Mouse (Mus musculus): Measurements from ENCODE around the gene Ptpdc1. TPM values are rescaled to one million over a fixed set of nuclear protein-coding genes. Genes with fewer than 3 reads are reported as not detected.
A peak's percentile ranks its signal among the peaks of the same experiment; 100 is the strongest.

Ptpdc1 gene
- 4.1 and 4.2 TPM in 2 replicates for polyA plus RNA-seq (2015; fragmentation: Nextera tagmentation; extraction: Ambion mirVana)

DNA sequence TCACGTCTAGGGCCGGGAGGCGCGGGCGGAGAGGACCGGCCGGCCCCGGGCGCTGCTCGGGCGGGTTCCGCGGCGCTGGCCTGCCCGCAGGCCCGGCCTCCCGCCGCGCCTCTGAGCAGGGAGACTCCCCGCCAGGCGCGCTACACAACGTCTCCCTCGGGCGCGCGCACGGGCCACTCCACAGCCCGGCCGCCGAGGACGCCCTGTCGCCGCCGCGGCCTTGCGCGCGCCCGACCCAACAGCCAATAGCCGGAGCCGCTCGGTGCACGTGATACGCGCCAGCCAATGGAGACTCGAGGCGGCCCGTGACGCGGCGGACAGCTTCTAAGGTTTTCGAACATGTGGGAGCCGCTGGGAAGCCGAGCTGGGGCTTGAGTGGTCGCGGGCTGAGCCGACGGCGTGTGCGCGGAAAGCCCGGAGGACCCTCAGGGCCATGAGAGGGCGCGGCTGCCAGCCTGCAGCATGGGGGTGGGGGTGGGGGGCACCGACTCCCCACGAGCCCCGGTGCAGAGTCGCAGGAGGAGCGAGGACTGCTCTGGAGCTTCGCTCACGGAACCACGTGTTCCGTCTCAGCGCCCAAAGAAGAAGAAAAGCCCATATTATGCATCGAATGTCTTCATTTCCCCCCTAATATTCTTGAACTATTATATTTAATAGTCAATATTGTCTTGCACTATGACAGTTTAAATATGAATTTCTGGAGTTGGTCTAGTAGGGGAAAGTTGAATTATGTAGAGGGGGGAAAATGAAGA lies at the start of gene Ptpdc1:
Ptpdc1 (minus strand) TSS at position 232 of the 752 bp plus-strand sequence.
- peak within 1 kb of the TSS; percentile 94 for H3K4me2 ChIP-seq (ENCODE audit: low read depth, low read length)
- H3K27me3 ChIP-seq (replicated peaks; ENCODE audit: control insufficient read depth, insufficient read depth, low read length): no peaks in the 10 kb centered on the region
- peak within 1 kb of the TSS; percentile 76 for H3K4me3 ChIP-seq (ENCODE audit: low read length)
- peak within 1 kb of the TSS; percentile 85 for H3K9ac ChIP-seq (ENCODE audit: low read depth, low read length)
- no peaks in the 10 kb centered on the region for H3K9me3 ChIP-seq (ENCODE audit: control insufficient read depth, low read length)
- peak within 1 kb of the TSS; percentile 75 for H3K27ac ChIP-seq (ENCODE audit: low read length)
- no peaks in the 10 kb centered on the region for H3K4me1 ChIP-seq (ENCODE audit: control insufficient read depth, insufficient read depth, low read length)
- H3K36me3 ChIP-seq (ENCODE audit: control insufficient read depth, insufficient read depth, low read length): no peaks in the 10 kb centered on the region
- WGBS: 2% methylated on average over 75 of the region's 76 CpGs
- ATAC-seq: peak; percentile 100

DNA sequence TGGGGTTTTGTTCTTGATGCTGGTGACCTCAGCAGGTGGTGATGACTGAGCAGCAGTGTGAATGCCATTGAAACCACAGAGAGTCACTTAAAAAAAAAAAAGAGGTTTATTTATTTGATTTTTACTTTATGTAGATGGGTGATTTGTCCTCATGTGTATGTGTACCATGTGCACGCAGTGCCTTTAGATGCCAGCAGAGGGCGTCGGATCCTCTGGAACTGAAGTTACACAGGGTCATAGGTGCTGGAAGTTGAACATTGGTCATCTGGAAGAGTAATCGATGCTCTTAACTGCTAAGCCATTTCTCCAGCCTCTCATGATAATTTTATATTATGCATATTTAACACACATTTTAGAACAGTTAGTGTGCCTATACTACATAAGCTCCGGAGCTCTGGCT lies 49.1 kb upstream of the Ptpdc1 start:
- H3K27me3 ChIP-seq (replicated peaks; ENCODE audit: control insufficient read depth, insufficient read depth, low read length): peaks cover 42% of the 10 kb centered on the region
- WGBS: 80% methylated on average over 5 of the region's 5 CpGs

DNA sequence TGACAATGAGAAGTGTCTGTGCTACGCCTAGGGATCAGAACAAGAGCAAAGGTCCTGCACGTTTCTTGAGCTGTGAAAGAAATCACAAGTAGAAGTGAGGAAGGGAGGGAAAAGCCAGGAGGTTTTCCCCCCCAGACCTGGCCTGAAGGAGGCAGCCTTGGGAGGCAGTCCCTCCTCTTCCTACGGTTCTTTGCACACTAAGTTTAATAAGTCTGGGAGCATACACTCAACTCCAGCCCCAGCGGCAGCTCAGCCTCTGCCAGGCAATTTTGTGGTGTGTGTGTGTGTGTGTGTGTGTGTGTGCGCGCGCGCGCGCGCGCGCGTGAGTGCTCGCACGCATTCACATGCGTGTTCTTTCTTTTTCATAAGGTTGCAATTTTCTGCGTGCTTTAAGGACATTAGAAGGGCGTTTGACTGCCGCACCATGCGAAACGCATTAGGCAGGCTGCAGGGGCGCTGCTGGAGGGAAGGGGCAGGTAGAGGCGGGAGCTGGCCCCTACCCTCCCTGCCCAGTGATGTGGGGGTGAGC lies 46.9 kb upstream of the Ptpdc1 start:
- ATAC-seq: no peak
- H3K4me2 ChIP-seq (ENCODE audit: low read depth, low read length): peak overlapping the region; percentile 45
- H3K36me3 ChIP-seq (ENCODE audit: control insufficient read depth, insufficient read depth, low read length): no peaks in the 10 kb centered on the region
- no peak overlapping the region for H3K27ac ChIP-seq (ENCODE audit: low read length)
- peaks cover 4% of the 10 kb centered on the region; the same call in 1 of the 2 replicates for H3K9me3 ChIP-seq (ENCODE audit: control insufficient read depth, low read length)
- peak overlapping the region; percentile 20; the same call in 1 of the 2 replicates for H3K4me3 ChIP-seq (ENCODE audit: low read length)
- H3K4me1 ChIP-seq (ENCODE audit: control insufficient read depth, insufficient read depth, low read length): peaks cover 11% of the 10 kb centered on the region
- WGBS: 2% methylated on average over 24 of the region's 24 CpGs
- H3K27me3 ChIP-seq (replicated peaks; ENCODE audit: control insufficient read depth, insufficient read depth, low read length): peaks cover 56% of the 10 kb centered on the region
- 0 out of 2 replicates have a peak overlapping the region, but pooled peaks have one; percentile 27 for H3K9ac ChIP-seq (ENCODE audit: low read depth, low read length)

More for the DNA sequence above, 49.1 kb upstream of the Ptpdc1 start:
- H3K36me3 ChIP-seq (ENCODE audit: control insufficient read depth, insufficient read depth, low read length): no peaks in the 10 kb centered on the region
- no peak overlapping the region for H3K9ac ChIP-seq (ENCODE audit: low read depth, low read length)
- no peak overlapping the region for H3K4me2 ChIP-seq (ENCODE audit: low read depth, low read length)
- ATAC-seq: no peak
- H3K4me1 ChIP-seq (ENCODE audit: control insufficient read depth, insufficient read depth, low read length): 0 out of 2 replicates have a peak, but pooled peaks cover 3% of the 10 kb centered on the region
- H3K9me3 ChIP-seq (ENCODE audit: control insufficient read depth, low read length): peaks cover 4% of the 10 kb centered on the region; the same call in 1 of the 2 replicates
- H3K27ac ChIP-seq (ENCODE audit: low read length): no peak overlapping the region
- no peak overlapping the region for H3K4me3 ChIP-seq (ENCODE audit: low read length)

DNA sequence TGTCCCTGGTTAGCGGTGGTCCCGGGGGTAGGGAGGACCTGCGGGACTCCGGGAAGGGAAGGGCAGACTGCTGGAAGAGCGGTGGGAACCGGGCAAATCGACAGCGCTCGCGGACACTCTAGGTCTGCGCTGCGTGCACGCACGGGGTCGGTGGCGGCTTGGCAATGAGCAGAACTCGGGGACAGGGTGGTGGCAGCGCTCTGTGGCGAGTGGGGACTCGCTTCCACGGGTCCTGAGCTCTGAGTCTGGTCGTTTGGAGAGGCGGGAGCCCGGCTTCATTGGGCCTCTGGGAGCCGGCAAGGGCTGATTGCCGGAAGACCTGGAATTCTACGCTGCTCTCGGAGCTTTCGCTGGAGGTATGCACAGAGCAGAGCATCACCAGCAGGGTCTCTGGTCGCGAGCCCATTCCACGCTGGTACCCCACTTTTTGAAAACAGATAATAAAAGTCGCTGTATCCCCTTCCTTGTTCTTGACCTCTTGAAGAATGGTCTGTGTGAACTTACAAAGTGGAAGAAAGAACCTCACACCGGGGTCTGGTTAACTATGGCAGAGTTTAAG lies 43.6 kb upstream of the Ptpdc1 start:
- H3K4me2 ChIP-seq (ENCODE audit: low read depth, low read length): peak overlapping the region; percentile 42
- peaks cover 17% of the 10 kb centered on the region for H3K4me1 ChIP-seq (ENCODE audit: control insufficient read depth, insufficient read depth, low read length)
- H3K36me3 ChIP-seq (ENCODE audit: control insufficient read depth, insufficient read depth, low read length): no peaks in the 10 kb centered on the region
- peak overlapping the region; percentile 27 for H3K4me3 ChIP-seq (ENCODE audit: low read length)
- no peak overlapping the region for H3K9ac ChIP-seq (ENCODE audit: low read depth, low read length)
- peaks cover 79% of the 10 kb centered on the region for H3K27me3 ChIP-seq (replicated peaks; ENCODE audit: control insufficient read depth, insufficient read depth, low read length)
- H3K27ac ChIP-seq (ENCODE audit: low read length): no peak overlapping the region
- ATAC-seq: no peak; the same call in 1 of the 2 replicates
- WGBS: 1% methylated on average over 34 of the region's 34 CpGs
- H3K9me3 ChIP-seq (ENCODE audit: control insufficient read depth, low read length): no peaks in the 10 kb centered on the region

DNA sequence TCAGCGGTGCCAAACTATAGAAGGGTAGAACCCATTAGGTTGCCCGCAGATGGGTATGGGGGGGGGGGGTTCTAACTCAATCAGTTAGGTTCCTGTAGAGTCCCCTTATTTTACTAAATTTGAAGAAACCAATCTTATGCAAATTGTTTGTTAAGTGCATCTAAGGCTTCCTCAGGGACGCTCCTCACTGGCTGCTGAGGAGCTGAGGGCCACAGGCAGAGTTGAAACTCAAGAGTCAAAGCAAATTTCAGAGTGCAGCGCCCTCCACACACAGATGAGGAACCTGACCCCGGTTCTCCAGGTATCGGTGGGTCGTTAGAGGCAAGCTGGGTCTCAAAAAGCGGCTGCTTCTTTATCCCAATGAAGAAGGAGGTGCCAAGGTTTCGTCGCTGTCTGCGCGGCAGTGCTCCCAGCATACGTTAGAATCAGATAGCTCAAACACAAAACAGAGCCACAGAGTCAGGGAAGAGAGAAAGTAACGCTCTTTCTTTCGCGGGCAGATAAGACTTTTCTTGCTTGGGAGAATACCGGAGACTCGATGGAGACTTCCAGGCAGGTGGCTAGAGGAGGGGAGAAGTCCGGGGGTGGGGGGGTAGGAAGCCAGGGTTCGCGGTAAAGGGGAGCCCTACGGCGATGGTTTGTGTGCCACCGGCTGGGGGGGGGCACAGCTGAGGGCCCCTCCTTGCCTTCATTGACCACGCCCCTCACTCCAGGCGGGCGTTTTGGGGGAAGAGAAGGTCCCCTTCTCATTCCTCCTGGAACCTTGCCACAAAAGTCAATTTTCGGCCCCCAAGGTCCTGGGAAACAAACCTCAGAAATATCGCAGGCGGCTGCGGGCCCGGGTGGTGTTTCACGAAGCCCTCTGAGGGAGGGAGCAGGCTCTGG lies 42.9 kb upstream of the Ptpdc1 start:
- H3K27ac ChIP-seq (ENCODE audit: low read length): no peak overlapping the region

DNA sequence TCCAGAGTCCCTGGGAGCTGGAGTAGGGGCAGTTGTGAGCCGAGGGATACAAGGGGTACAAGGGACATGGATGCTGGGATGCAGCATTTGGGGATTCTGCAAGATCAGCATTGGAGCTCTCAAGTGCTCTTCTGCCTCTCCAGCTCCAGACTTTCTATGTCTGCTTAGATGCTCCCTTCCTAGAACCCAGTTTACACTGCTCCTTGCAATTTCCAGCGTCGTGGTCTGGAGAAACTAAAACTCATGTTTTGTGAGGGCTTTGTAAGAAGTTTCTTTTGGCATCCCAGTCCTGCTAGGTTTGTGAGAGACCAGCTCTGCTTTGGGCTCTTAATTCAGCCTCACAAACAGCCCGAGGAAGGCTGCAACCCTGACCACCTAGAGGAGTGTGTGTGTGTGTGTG lies 42.0 kb upstream of the Ptpdc1 start:
- Histone ChIP-seq H3K27me3 (replicated peaks; ENCODE audit: control insufficient read depth, insufficient read depth, low read length) (peaks cover 79% of the 10 kb centered on the region), H3K4me2 (ENCODE audit: low read depth, low read length) (no peak overlapping the region), H3K9ac (ENCODE audit: low read depth, low read length) (no peak overlapping the region), H3K36me3 (ENCODE audit: control insufficient read depth, insufficient read depth, low read length) (no peaks in the 10 kb centered on the region), H3K9me3 (ENCODE audit: control insufficient read depth, low read length) (no peaks in the 10 kb centered on the region), H3K4me1 (ENCODE audit: control insufficient read depth, insufficient read depth, low read length) (peaks cover 25% of the 10 kb centered on the region), H3K27ac (ENCODE audit: low read length) (no peak overlapping the region), H3K4me3 (ENCODE audit: low read length) (no peak overlapping the region)
- WGBS: 4% methylated on average over 4 of the region's 4 CpGs
- no peak for ATAC-seq

More for the DNA sequence above, 42.9 kb upstream of the Ptpdc1 start:
- Histone ChIP-seq H3K4me2 (ENCODE audit: low read depth, low read length) (peak overlapping the region; percentile 42), H3K36me3 (ENCODE audit: control insufficient read depth, insufficient read depth, low read length) (no peaks in the 10 kb centered on the region), H3K4me3 (ENCODE audit: low read length) (peak overlapping the region; percentile 27), H3K27me3 (replicated peaks; ENCODE audit: control insufficient read depth, insufficient read depth, low read length) (peaks cover 79% of the 10 kb centered on the region), H3K4me1 (ENCODE audit: control insufficient read depth, insufficient read depth, low read length) (peaks cover 18% of the 10 kb centered on the region), H3K9me3 (ENCODE audit: control insufficient read depth, low read length) (no peaks in the 10 kb centered on the region), H3K9ac (ENCODE audit: low read depth, low read length) (no peak overlapping the region)
- whole genome bisulfite sequencing: 2% methylated on average over 33 of the region's 33 CpGs
- no peak for ATAC-seq

DNA sequence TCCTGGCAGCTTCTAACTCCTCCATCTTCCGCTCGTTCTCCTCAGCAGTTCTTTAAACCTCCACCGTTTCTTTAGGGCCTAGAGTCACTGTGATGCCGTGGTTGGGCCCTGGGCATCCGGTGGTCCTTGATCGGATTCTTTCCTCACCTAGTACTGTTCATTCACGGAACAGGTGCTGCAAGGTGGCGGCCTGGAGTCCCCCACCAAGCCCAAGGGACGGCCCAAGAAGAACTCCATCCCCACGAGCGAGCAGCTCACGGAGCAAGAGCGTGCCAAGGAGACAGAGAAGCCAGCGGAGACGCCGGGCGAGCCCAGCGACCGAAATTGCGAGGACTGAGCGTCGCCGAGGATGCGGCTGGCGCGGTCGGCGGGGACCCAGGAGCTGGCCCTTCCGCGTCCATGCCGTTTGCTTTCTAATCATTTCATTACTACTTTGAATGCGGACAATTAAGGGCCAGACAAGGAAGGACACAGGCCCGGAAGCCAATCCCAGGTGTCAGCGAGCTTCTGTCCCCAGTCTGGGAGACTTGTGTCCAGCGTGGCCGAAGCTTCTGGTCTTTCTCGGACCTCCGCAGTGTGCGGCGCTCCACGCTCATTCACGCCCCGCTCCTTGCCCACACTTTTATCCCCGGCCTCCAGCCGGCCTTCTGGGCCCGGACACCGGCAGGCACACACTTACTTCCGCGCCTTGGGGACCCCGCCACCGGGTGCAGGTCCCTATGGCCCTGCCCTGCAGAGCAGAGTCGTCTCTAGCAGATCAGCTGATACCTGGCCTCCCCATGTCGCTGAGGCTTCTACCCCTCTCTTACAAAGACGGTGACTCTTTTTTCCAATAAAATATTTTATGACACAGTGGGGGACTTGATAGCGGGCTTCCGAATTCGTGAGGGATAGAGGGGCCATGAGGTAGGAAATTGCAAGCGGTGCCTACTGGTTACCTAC lies 40.5 kb upstream of the Ptpdc1 start:
- Histone ChIP-seq H3K36me3 (ENCODE audit: control insufficient read depth, insufficient read depth, low read length) (no peaks in the 10 kb centered on the region), H3K4me1 (ENCODE audit: control insufficient read depth, insufficient read depth, low read length) (peaks cover 23% of the 10 kb centered on the region), H3K27ac (ENCODE audit: low read length) (no peak overlapping the region), H3K4me3 (ENCODE audit: low read length) (no peak overlapping the region), H3K4me2 (ENCODE audit: low read depth, low read length) (no peak overlapping the region), H3K27me3 (replicated peaks; ENCODE audit: control insufficient read depth, insufficient read depth, low read length) (peaks cover 86% of the 10 kb centered on the region), H3K9me3 (ENCODE audit: control insufficient read depth, low read length) (no peaks in the 10 kb centered on the region), H3K9ac (ENCODE audit: low read depth, low read length) (no peak overlapping the region)
- ATAC-seq: no peak
- WGBS: 2% methylated on average over 58 of the region's 58 CpGs

DNA sequence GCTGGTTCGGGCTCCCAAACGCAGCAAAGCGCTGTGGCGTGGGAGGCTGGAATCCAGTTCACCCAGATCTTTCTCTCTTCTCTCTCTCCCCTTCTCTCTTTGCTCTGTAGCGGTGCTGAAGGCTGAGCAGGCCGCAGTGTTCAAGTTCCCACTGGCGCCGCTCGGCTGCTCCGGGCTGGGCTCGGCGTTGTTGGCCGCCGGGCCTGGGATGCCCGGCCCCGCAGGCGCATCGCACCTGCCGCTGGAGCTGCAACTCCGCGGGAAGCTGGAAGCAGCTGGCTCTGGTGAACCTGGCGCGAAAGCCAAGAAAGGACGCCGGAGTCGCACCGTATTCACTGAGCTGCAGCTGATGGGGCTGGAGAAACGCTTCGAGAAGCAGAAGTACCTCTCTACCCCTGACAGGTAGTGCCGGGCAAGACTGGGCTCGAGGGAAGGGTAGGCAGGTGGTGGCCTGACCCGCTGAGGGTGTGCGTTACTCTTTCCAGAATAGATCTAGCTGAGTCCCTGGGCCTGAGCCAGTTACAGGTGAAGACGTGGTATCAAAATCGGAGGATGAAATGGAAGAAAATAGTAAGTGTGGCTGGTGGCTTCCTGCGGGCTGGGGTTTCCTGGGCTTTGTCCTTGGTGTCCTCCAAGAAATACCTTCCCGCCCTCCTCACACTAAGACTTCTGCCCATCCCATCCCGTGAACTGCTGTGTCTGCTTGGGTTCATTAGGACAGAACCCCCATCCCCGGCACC lies 39.6 kb upstream of the Ptpdc1 start:
- no peak overlapping the region for H3K27ac ChIP-seq (ENCODE audit: low read length)
- WGBS: 2% methylated on average over 39 of the region's 39 CpGs
- peaks cover 86% of the 10 kb centered on the region for H3K27me3 ChIP-seq (replicated peaks; ENCODE audit: control insufficient read depth, insufficient read depth, low read length)
- H3K4me1 ChIP-seq (ENCODE audit: control insufficient read depth, insufficient read depth, low read length): peaks cover 23% of the 10 kb centered on the region
- no peaks in the 10 kb centered on the region for H3K9me3 ChIP-seq (ENCODE audit: control insufficient read depth, low read length)
- no peak overlapping the region for H3K9ac ChIP-seq (ENCODE audit: low read depth, low read length)
- H3K36me3 ChIP-seq (ENCODE audit: control insufficient read depth, insufficient read depth, low read length): no peaks in the 10 kb centered on the region
- H3K4me2 ChIP-seq (ENCODE audit: low read depth, low read length): no peak overlapping the region
- H3K4me3 ChIP-seq (ENCODE audit: low read length): no peak overlapping the region
- no peak for ATAC-seq

Data from intestine, embryonic 16.5 days (tissue).